In the genomic region with DNA sequence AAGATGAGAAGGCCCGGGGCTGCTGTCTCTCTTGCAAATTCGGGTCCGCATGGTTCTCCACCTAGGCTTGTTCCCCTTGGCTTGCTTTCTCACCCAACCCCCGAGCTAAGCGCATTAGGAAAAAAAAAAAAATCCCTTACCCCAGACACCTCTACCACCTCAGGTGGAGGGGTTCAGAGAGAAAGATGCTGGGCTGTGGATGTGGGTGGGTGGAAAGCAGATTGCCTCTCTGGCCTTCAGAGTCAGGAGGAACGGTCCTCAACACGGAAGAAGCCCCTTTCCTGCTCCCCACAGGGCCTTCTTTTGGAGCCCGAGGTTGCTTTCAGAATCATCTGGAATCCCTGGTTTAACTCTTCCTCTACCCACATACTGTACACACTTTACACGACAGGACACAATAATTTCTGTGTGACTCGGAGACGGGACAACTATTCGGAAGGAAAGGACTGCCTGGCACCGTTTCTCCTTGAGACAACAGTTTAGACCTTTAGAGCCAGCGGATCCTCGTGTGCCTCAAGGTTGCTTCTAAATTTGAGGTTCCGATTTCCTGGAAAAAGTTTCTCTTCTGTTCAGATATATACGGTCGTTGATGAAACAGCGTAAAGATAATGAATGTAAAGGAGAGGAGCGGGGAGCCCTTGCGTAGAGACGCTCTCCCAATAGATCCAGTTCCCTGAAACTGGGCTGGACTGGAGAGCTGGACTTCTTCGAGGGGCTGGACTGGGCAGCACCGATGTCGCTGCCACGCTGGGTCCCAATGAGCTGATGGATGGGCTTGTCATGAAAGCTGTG, we compare ENCODE assay signal across 11 mouse cellular contexts. TPM values are rescaled to one million over a fixed set of nuclear protein-coding genes. Genes with fewer than 3 reads are reported as not detected.
DNase-seq lines count a peak whose midpoint lies in the region; ATAC-seq and TF ChIP-seq lines count a peak whose summit lies in the region.
"Had no signal": no experiment of that assay in that cellular context is flagged by ENCODE, and none has a peak within 500 bp of the region (broad histone marks: within the 10 kb centered on the region; RNA-seq: fewer than 3 reads in every experiment).

No protein-coding gene starts in this region.

- WGBS in lung, adult 2 months: 16% methylated on average over 26 of the region's 26 CpGs
- 21% methylated on average over 26 of the region's 26 CpGs for WGBS in embryonic facial prominence, embryonic 14.5 days
- 6% methylated on average over 26 of the region's 26 CpGs for WGBS in limb, embryonic 11.5 days
- WGBS in neural tube, embryonic 14.5 days: 5% methylated on average over 26 of the region's 26 CpGs

- H3K36me3 ChIP-seq in embryonic facial prominence, embryonic 14.5 days (ENCODE audit: control insufficient read depth, insufficient read depth, low read length): no peaks in the 10 kb centered on the region
- H3K36me3 ChIP-seq in limb, embryonic 11.5 days (ENCODE audit: control insufficient read depth, insufficient read depth, low read length): no peaks in the 10 kb centered on the region
- H3K36me3 ChIP-seq in neural tube, embryonic 14.5 days (ENCODE audit: control insufficient read depth, insufficient read depth, low read length): no peaks in the 10 kb centered on the region

- H3K27me3 ChIP-seq in embryonic facial prominence, embryonic 14.5 days (replicated peaks; ENCODE audit: control insufficient read depth, insufficient read depth, low read length): peaks cover 64% of the 10 kb centered on the region
- H3K27me3 ChIP-seq in limb, embryonic 11.5 days (ENCODE audit: control insufficient read depth, insufficient read depth, low read length): peaks cover 71% of the 10 kb centered on the region
- H3K27me3 ChIP-seq in neural tube, embryonic 14.5 days (ENCODE audit: control insufficient read depth, insufficient read depth, low read length): peaks cover 17% of the 10 kb centered on the region

- H3K9ac ChIP-seq in embryonic facial prominence, embryonic 14.5 days (ENCODE audit: low read depth, low read length): peak overlapping the region; percentile 63; the same call in 1 of the 2 replicates
- no peak overlapping the region; the same call in 1 of the 2 replicates for H3K9ac ChIP-seq in limb, embryonic 11.5 days (ENCODE audit: low read length)
- H3K9ac ChIP-seq in neural tube, embryonic 14.5 days (replicated peaks; ENCODE audit: low read depth, low read length): 0 out of 2 replicates have a peak overlapping the region, but pooled peaks have one; percentile 9

- H3K4me1 ChIP-seq in lung, adult 2 months (ENCODE audit: control insufficient read depth, insufficient read depth, low read length): no peaks in the 10 kb centered on the region; the same call in 1 of the 2 replicates
- peaks cover 14% of the 10 kb centered on the region; the same call in 1 of the 2 replicates for H3K4me1 ChIP-seq in embryonic facial prominence, embryonic 14.5 days (ENCODE audit: control insufficient read depth, insufficient read depth, low read length)
- H3K4me1 ChIP-seq in limb, embryonic 11.5 days (ENCODE audit: control insufficient read depth, insufficient read depth, low read length): peaks cover 14% of the 10 kb centered on the region
- H3K4me1 ChIP-seq in neural tube, embryonic 14.5 days (ENCODE audit: control insufficient read depth, insufficient read depth, low read length): peaks cover 9% of the 10 kb centered on the region; the same call in 1 of the 2 replicates

- H3K4me3 ChIP-seq in lung, adult 2 months (replicated peaks; ENCODE audit: extremely low read depth, low read depth, low read length): no peak overlapping the region
- H3K4me3 ChIP-seq in embryonic facial prominence, embryonic 14.5 days (ENCODE audit: low read depth, low read length): peak overlapping the region; percentile 39
- H3K4me3 ChIP-seq in limb, embryonic 11.5 days (ENCODE audit: low read depth, low read length): no peak overlapping the region
- H3K4me3 ChIP-seq in neural tube, embryonic 14.5 days (ENCODE audit: low read depth, low read length): peak overlapping the region; percentile 8; the same call in 1 of the 2 replicates
- H3K4me3 ChIP-seq: erythroblast, embryonic 14.5 days had no signal

- no peak for TF ChIP-seq CTCF in lung, adult 2 months (IDR thresholded peaks at IDR 0.05; ENCODE audit: insufficient read depth, low read length)

- TF ChIP-seq POLR2A in lung, adult 2 months (IDR thresholded peaks at IDR 0.05; ENCODE audit: borderline replicate concordance, extremely low read depth, low read depth, low read length): no peak

- no peak for ATAC-seq in embryonic facial prominence, embryonic 14.5 days (ENCODE audit: low read depth)
- no peak for ATAC-seq in limb, embryonic 11.5 days (ENCODE audit: insufficient number of reproducible peaks, low FRiP score, low TSS enrichment, low read depth)
- ATAC-seq in neural tube, embryonic 14.5 days (ENCODE audit: low read depth): no peak
- ATAC-seq: intestine, postnatal 0 days had no signal

- DNase-seq in lung, adult 2 months: peak; percentile 28
- no peak for DNase-seq in lung, postnatal 10 days
- no peak for DNase-seq in embryonic facial prominence, embryonic 14.5 days (ENCODE audit: low spot score)
- peak; percentile 61 for DNase-seq in limb, embryonic 11.5 days (ENCODE audit: low spot score)
- no peak for DNase-seq in layer of hippocampus, postnatal 10 days (ENCODE audit: low spot score in 2 of 2)
- no peak for DNase-seq in retina, postnatal 1 day
- no peak for DNase-seq in left cerebral cortex, postnatal 10 days (ENCODE audit: extremely low spot score in 1 of 2, low spot score in 2 of 2)

- intact Hi-C loops in left cerebral cortex, postnatal 10 days (cut with DNase I): no loop called here

- no peak overlapping the region for H3K27ac ChIP-seq in embryonic facial prominence, embryonic 14.5 days (replicated peaks; ENCODE audit: low read depth, low read length)
- H3K27ac ChIP-seq in limb, embryonic 11.5 days (replicated peaks; ENCODE audit: low read depth, low read length): no peak overlapping the region
- no peak overlapping the region for H3K27ac ChIP-seq in neural tube, embryonic 14.5 days (ENCODE audit: low read depth, low read length)

- H3K4me2 ChIP-seq in embryonic facial prominence, embryonic 14.5 days (ENCODE audit: low read depth, low read length): peak overlapping the region; percentile 57
- peak overlapping the region; percentile 24; the same call in 1 of the 2 replicates for H3K4me2 ChIP-seq in limb, embryonic 11.5 days (ENCODE audit: low read depth, severe bottlenecking)
- H3K4me2 ChIP-seq in neural tube, embryonic 14.5 days (ENCODE audit: low read depth, low read length): peak overlapping the region; percentile 28; the same call in 1 of the 2 replicates

- H3K9me3 ChIP-seq in embryonic facial prominence, embryonic 14.5 days (ENCODE audit: control insufficient read depth, low read length): no peaks in the 10 kb centered on the region
- no peaks in the 10 kb centered on the region for H3K9me3 ChIP-seq in limb, embryonic 11.5 days (ENCODE audit: control insufficient read depth, low read length)
- H3K9me3 ChIP-seq in neural tube, embryonic 14.5 days (ENCODE audit: control insufficient read depth, low read length): no peaks in the 10 kb centered on the region

RNA-seq across cellular contexts. Expression of a gene that starts 8.7 kb away (rescaled TPM):
- polyA plus RNA-seq in lung, adult 2 months (2012; rRNA removed): 34.3 and 43.7 TPM in 2 replicates
- 11.4 and 14.2 TPM in 2 replicates for polyA plus RNA-seq in embryonic facial prominence, embryonic 14.5 days (2014; fragmentation: Nextera tagmentation; extraction: Ambion mirVana)
- 11.2 and 15.4 TPM in 2 replicates for polyA plus RNA-seq in limb, embryonic 11.5 days (2014; fragmentation: Nextera tagmentation; extraction: Ambion mirVana)
- polyA plus RNA-seq in neural tube, embryonic 14.5 days (2014; fragmentation: Nextera tagmentation; extraction: Ambion mirVana): 5.7 and 6.3 TPM in 2 replicates
- under 1 TPM; 0.18 to 0.32 TPM for total RNA-seq in layer of hippocampus, postnatal 10 days (2021)
- total RNA-seq in left cerebral cortex, postnatal 10 days (2021): not detected
- total RNA-seq: liver, adult 2 months had no signal
- polyA plus RNA-seq: liver, adult 2 months had no signal

Comparison
In these comparisons a context has a peak if more than half of its experiments do, and no peak if none do; other contexts are left out.
1. DNase-seq: peak in lung, adult 2 months (single experiment) and limb, embryonic 11.5 days (single experiment); none in lung, postnatal 10 days (single experiment), embryonic facial prominence, embryonic 14.5 days (single experiment), layer of hippocampus, postnatal 10 days (0 of 2), retina, postnatal 1 day (single experiment) and left cerebral cortex, postnatal 10 days (0 of 2).
2. H3K4me3 ChIP-seq: peak in embryonic facial prominence, embryonic 14.5 days (single experiment) and neural tube, embryonic 14.5 days (single experiment); none in lung, adult 2 months (single experiment) and limb, embryonic 11.5 days (single experiment).
3. Peak in every context shown above with its lines, with median percentiles within 50 percentile points of each other: H3K4me2 ChIP-seq.